Mouse (Mus musculus): ENCODE measurements around the gene Ttk. TPM values are rescaled to one million over a fixed set of nuclear protein-coding genes. Genes with fewer than 3 reads are reported as not detected.
A peak's percentile ranks its signal among the peaks of the same experiment; 100 is the strongest.

Ttk gene
- total and polyA plus RNA-seq, 2 experiments, result 0.18 TPM; not detected in 1

GRCm38 (mm10) chr9:83805164-83805976, 29.1 kb upstream of the Ttk start:
- Histone ChIP-seq H3K79me2 (ENCODE audit: control insufficient read depth, insufficient read depth, low read length) (no peaks in the 10 kb centered on the region), H3K4me1 (ENCODE audit: control insufficient read depth, insufficient read depth, low read length) (peaks cover 3% of the 10 kb centered on the region), H3K27me3 (ENCODE audit: control insufficient read depth, insufficient read depth, low read length) (peaks cover 10% of the 10 kb centered on the region), H3K9ac (ENCODE audit: low read depth, low read length) (peak overlapping the region; percentile 21; the same call in 1 of the 2 replicates), H3K27ac (replicated peaks; ENCODE audit: insufficient read depth, low read depth, low read length) (no peak overlapping the region), H3K36me3 (ENCODE audit: control insufficient read depth, insufficient read depth, low read length) (no peaks in the 10 kb centered on the region), H3K4me3 (ENCODE audit: insufficient read depth, low read depth, low read length) (peak overlapping the region; percentile 48; the same call in 1 of the 2 replicates)
- DNase-seq (ENCODE audit: extremely low read depth, low read depth, low spot score), result no peak
- WGBS, result 4% methylated on average over 37 of the region's 37 CpGs
- no peak for TF ChIP-seq CTCF (IDR thresholded peaks at IDR 0.05; ENCODE audit: low read depth, low read length)
- TF ChIP-seq POLR2A (IDR thresholded peaks at IDR 0.05; ENCODE audit: extremely low read depth, insufficient read depth, low read length), result no peak

DNA sequence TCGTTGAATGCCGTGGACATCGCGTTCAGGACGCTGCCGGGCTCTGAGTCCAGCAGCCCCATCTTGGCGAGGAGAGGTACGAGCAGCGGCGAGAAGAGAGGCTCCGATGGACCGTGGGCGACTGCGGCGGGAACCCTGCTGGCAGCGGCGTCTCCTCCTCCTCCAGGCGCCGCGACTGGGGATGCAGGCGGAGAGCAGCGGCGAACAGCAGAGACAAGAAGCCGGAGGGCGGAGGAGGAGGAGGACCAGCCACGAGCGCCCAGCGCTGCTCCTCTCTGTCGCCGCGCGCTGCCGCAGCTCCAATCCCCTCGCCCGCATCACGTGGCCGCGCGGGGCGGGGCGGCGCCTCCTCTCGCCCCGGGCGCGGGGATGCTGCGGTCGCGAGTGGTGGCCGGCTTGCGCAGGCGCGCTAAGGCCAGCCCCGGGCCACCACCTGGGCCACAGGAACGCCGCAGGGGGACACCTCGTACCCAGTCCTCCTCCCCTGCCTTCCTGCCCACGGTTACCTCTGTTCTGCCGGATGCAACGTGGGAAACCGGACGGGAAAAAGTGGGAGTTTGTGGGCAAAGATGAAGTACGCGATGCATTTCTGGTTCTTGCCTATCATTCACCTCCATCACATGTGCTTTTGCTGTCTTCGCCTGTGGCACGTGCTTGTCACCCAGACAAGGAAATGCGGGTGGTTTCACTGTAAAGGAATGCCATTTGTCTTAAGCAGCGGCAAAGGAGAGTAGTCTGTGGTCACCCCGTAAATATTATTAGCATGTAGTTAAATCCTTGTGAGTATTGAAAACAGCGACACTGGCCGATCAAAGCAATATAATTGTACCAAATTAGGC, 28.3 kb upstream of the Ttk start, which contains the start of gene Elovl4:
Gene Elovl4, minus strand, starts transcription at position 301 of the 839 bp plus-strand sequence.
- TF ChIP-seq CTCF (IDR thresholded peaks at IDR 0.05; ENCODE audit: low read depth, low read length) (no peak), POLR2A (IDR thresholded peaks at IDR 0.05; ENCODE audit: extremely low read depth, insufficient read depth, low read length) (no peak)
- Histone ChIP-seq H3K27ac (replicated peaks; ENCODE audit: insufficient read depth, low read depth, low read length) (no peak within 1 kb of the TSS), H3K4me1 (ENCODE audit: control insufficient read depth, insufficient read depth, low read length) (peaks cover 3% of the 10 kb centered on the region), H3K9ac (ENCODE audit: low read depth, low read length) (peak within 1 kb of the TSS; percentile 21; the same call in 1 of the 2 replicates), H3K4me3 (ENCODE audit: insufficient read depth, low read depth, low read length) (peak within 1 kb of the TSS; percentile 48), H3K36me3 (ENCODE audit: control insufficient read depth, insufficient read depth, low read length) (no peaks in the 10 kb centered on the region), H3K27me3 (ENCODE audit: control insufficient read depth, insufficient read depth, low read length) (peaks cover 10% of the 10 kb centered on the region), H3K79me2 (ENCODE audit: control insufficient read depth, insufficient read depth, low read length) (no peaks in the 10 kb centered on the region)
- no peak for DNase-seq (ENCODE audit: extremely low read depth, low read depth, low spot score)
- WGBS, result 4% methylated on average over 65 of the region's 71 CpGs

GRCm38 (mm10) chr9:83807562-83807961, 26.9 kb upstream of the Ttk start:
- H3K36me3 ChIP-seq (ENCODE audit: control insufficient read depth, insufficient read depth, low read length), result no peaks in the 10 kb centered on the region
- peaks cover 3% of the 10 kb centered on the region for H3K4me1 ChIP-seq (ENCODE audit: control insufficient read depth, insufficient read depth, low read length)
- no peak overlapping the region for H3K27ac ChIP-seq (replicated peaks; ENCODE audit: insufficient read depth, low read depth, low read length)
- 2% methylated on average over 2 of the region's 2 CpGs for WGBS
- H3K79me2 ChIP-seq (ENCODE audit: control insufficient read depth, insufficient read depth, low read length), result no peaks in the 10 kb centered on the region
- H3K9ac ChIP-seq (ENCODE audit: low read depth, low read length), result no peak overlapping the region
- no peak overlapping the region for H3K4me3 ChIP-seq (ENCODE audit: insufficient read depth, low read depth, low read length)
- peak; percentile 47 for DNase-seq (ENCODE audit: extremely low read depth, low read depth, low spot score)
- H3K27me3 ChIP-seq (ENCODE audit: control insufficient read depth, insufficient read depth, low read length), result peaks cover 10% of the 10 kb centered on the region
- TF ChIP-seq CTCF (IDR thresholded peaks at IDR 0.05; ENCODE audit: low read depth, low read length) (peak; percentile 27; the same call in 1 of the 2 replicates), POLR2A (IDR thresholded peaks at IDR 0.05; ENCODE audit: extremely low read depth, insufficient read depth, low read length) (no peak)

DNA sequence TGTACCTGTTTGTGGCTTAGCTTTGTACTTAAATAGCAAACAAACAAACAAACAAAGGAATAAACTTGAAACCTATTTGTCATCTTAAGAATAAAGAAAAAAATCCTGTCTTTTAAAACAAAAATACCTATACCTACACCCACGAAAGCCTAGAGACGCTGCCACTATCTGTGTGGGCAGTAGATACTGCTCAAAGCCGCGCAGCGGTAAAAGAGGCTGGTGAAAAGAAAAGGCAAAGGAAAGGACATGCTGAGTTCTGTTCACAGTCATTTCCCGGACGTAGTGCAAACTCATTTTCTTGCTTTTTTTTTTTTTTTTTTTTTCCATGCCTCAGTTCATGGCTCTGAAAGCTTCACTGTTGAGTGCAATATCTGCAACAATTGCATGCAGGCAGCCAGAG, 15.3 kb upstream of the Ttk start:
- WGBS, result 87% methylated on average over 7 of the region's 7 CpGs
- no peaks in the 10 kb centered on the region for H3K4me1 ChIP-seq (ENCODE audit: control insufficient read depth, insufficient read depth, low read length)
- TF ChIP-seq POLR2A (IDR thresholded peaks at IDR 0.05; ENCODE audit: extremely low read depth, insufficient read depth, low read length) (no peak), CTCF (IDR thresholded peaks at IDR 0.05; ENCODE audit: low read depth, low read length) (no peak)
- H3K9ac ChIP-seq (ENCODE audit: low read depth, low read length), result no peak overlapping the region
- no peak overlapping the region for H3K4me3 ChIP-seq (ENCODE audit: insufficient read depth, low read depth, low read length)
- H3K36me3 ChIP-seq (ENCODE audit: control insufficient read depth, insufficient read depth, low read length), result no peaks in the 10 kb centered on the region
- H3K27ac ChIP-seq (replicated peaks; ENCODE audit: insufficient read depth, low read depth, low read length), result no peak overlapping the region
- no peaks in the 10 kb centered on the region for H3K79me2 ChIP-seq (ENCODE audit: control insufficient read depth, insufficient read depth, low read length)
- no peaks in the 10 kb centered on the region for H3K27me3 ChIP-seq (ENCODE audit: control insufficient read depth, insufficient read depth, low read length)
- no peak for DNase-seq (ENCODE audit: extremely low read depth, low read depth, low spot score)

GRCm38 (mm10) chr9:83820976-83821375, 13.5 kb upstream of the Ttk start:
- DNase-seq (ENCODE audit: extremely low read depth, low read depth, low spot score), result peak; percentile 30
- H3K27me3 ChIP-seq (ENCODE audit: control insufficient read depth, insufficient read depth, low read length), result no peaks in the 10 kb centered on the region
- H3K9ac ChIP-seq (ENCODE audit: low read depth, low read length), result no peak overlapping the region
- WGBS, result 31% methylated on average over 2 of the region's 2 CpGs
- no peak overlapping the region for H3K4me3 ChIP-seq (ENCODE audit: insufficient read depth, low read depth, low read length)
- H3K4me1 ChIP-seq (ENCODE audit: control insufficient read depth, insufficient read depth, low read length), result no peaks in the 10 kb centered on the region
- H3K27ac ChIP-seq (replicated peaks; ENCODE audit: insufficient read depth, low read depth, low read length), result no peak overlapping the region
- TF ChIP-seq POLR2A (IDR thresholded peaks at IDR 0.05; ENCODE audit: extremely low read depth, insufficient read depth, low read length) (no peak), CTCF (IDR thresholded peaks at IDR 0.05; ENCODE audit: low read depth, low read length) (no peak)
- no peaks in the 10 kb centered on the region for H3K36me3 ChIP-seq (ENCODE audit: control insufficient read depth, insufficient read depth, low read length)
- no peaks in the 10 kb centered on the region for H3K79me2 ChIP-seq (ENCODE audit: control insufficient read depth, insufficient read depth, low read length)

All from liver, adult 2 months (tissue).